Mouse (Mus musculus) regulatory T cell (primary cell): Measurements from ENCODE around the gene Rdh1.
"Not testable (repeated sequence)": the region's sequence is repeated elsewhere in the genome, so short reads cannot be mapped to it uniquely, and the experiment has no call there.

Source experiments
- in situ Hi-C: fragments of 300-600 bp; cut with MboI, MseI; formaldehyde crosslinking; loops from one replicate; pipeline ENCODE4 v1.15.1; 2025; ENCODE audit warnings: high pct_unique_total_duplicates

Gene Rdh1

DNA sequence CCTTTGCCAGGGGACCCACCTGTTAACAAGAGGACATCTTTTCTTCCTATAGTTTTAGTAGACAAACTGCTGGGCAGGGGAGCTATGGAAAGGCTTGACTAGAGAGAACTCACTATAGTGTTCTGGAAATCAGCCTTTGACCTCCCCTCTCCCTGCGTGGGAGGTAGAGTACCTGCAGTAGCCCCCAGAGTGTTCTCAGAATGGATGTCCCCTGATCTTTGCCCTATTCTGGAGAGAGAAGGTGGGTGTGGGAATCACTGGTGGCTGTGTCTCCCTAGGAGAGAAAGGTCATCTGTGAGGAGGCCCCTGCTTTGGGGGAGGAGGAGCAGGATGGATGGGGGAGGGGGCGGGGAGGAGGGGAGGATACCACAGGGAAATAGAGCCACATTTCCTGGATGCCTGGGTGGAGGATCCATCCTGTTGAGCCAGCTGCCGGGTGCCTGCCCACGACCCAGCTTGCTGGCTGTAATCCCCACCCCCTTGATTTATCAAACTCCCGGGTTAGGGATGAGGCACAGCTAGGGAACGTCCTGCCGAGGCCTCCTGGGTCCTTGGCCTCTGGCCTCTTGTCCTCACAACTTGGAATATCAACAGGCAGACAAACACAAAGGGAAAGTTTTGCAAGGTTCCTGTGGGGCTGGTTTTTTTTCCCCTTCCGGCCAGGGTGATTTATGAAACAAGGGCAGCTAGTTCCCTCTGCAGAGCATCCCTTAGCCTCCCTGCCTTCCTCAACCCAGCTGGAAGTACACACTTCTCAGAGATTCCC is 10.5 kb upstream of the Rdh1 start:
- in situ Hi-C loops = no loop called here

DNA sequence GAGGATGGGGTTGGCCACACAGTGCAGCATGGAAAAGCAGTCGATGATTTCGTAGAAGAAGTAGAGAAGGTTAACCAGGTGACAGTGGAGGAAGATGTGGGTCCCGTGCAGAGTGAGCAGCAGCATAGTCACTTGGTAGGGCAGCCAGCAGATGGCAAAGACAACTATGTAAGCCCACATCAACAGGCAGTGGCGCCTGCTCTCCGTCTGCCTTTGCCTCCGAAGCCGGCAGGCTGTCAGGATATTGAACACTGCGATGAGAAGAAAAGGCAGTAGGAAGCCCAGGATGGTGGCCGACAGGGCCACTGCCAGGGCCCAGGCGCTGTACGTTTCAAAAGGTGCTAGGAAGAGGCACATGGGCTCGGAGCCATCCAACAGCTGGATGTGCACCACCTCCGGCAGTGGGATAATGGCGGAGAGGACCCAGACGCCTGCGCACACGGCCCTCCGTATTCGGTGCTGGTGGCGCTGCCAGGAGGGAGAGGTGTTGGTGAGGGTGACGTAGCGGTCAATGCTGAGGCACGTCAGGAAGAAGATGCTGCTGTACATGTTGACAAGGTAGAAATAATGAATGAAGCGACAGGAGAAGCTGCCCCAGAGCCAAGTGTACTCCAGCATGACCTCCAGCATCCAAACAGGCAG is 9.3 kb upstream of the Rdh1 start:
- in situ Hi-C loops = no loop called here

GRCm38 (mm10) chr10:127751548-127751947 is 8.0 kb upstream of the Rdh1 start, which contains the start of gene Gpr182:
Gene Gpr182, minus strand, starts transcription at chr10:127751732.
- in situ Hi-C loops = no loop called here

DNA sequence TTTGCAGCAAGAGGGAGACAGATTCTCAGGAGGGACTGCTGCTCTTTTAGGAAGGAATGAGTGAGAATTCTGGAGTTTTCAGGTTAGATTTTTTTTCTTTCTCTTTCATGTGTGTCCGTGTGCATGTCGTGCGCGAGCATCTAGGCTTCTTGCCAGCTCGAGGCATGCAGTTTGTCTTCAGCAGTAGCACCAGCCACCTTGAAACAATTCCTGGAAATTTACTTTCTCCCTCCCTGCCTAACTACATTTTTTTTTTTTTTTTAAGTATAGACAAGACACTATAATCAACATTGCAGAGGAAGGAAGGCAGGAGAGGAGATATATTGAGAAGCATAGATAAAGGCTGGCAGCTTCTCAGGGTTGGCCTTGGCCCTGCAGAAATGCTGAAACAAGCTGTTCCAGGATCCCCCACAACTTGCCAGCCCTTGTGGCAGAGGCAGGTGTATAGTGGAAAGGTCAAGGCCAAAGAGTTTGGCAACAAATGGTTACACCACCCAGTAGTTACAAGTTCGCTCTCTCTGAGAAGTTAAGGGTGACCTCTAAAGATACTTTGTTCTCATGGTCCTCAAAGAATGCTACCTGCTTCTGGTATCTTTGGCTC is 4.9 kb upstream of the Rdh1 start:
- in situ Hi-C loops = no loop called here

- in situ Hi-C loops = no loop called here
Measured at GRCm38 (mm10) chr10:127755246-127755645, 4.3 kb upstream of the Rdh1 start.

- in situ Hi-C loops = no loop called here
Measured at GRCm38 (mm10) chr10:127755770-127756468, 3.6 kb upstream of the Rdh1 start.

GRCm38 (mm10) chr10:127762926-127763325 is 3.4 kb downstream of the Rdh1 start:
- in situ Hi-C loops = not testable (repeated sequence)

DNA sequence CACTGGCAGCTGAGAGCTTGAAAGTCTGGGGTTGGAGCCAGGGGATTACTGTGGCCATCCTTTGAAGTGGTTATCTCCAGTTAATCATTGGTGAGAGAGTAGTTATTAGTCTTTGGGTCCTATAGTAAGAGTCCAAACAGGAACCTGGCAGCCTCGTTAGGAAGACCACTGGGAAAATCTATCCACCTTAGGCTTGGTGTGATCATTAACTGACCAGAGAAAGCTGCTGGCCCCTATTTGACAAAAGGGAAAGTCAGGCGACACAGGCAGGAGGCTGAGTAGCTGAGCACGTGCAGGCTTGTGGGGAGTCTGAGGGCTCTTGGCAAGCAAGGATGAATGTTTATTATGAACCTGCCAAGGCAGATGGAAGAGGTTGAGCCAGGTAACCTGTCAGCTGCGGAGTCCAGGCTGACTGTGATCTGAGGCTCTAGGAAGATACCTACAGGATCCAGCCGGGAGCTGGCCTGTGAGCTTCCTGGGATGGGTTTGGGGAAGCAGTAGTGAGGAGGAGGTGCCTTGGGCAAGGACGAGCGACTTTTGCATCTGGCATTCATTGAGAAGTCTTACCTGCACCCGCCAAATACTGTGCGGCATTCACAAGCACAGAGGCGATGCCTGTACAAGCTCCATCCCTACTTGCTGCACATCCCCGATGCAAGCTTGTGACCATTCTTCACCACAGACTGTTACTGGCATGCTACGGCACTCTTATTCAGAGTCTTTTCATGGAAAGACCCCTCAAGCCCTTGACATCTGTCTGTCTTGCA is 4.6 kb downstream of the Rdh1 start:
- in situ Hi-C loops = no loop called here

- in situ Hi-C loops = no loop called here
Measured at GRCm38 (mm10) chr10:127766564-127766963, 7.0 kb downstream of the Rdh1 start.

DNA sequence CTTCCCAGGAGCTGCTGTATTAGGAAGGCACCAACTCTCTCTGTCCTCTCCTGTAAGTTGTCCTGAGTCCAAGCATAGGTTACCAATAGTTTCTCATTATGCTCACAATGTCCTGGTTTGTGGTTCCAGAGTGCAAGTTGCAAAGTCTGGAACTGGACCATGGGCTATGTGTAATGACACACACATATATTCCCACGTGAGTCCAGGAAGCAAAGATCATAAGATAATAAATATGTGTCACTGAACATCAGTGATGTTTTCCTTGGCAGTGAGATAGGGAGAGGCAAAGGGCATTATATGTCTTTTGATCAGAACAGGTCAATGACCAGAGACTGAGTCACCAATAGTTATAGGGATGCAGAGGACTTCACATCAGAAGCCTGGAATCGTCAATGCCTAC is 16.5 kb downstream of the Rdh1 start, which contains the start of gene Rdh9:
Gene Rdh9 (plus strand): TSS at position 376 of the 400 bp plus-strand sequence.
- in situ Hi-C loops = no loop called here

- in situ Hi-C loops = not testable (repeated sequence)
Measured at GRCm38 (mm10) chr10:127782321-127782720, 22.8 kb downstream of the Rdh1 start.

GRCm38 (mm10) chr10:127785411-127785810 is 25.9 kb downstream of the Rdh1 start:
- in situ Hi-C loops = not testable (repeated sequence)

GRCm38 (mm10) chr10:127799295-127799694 is 39.8 kb downstream of the Rdh1 start:
- in situ Hi-C loops = no loop called here

DNA sequence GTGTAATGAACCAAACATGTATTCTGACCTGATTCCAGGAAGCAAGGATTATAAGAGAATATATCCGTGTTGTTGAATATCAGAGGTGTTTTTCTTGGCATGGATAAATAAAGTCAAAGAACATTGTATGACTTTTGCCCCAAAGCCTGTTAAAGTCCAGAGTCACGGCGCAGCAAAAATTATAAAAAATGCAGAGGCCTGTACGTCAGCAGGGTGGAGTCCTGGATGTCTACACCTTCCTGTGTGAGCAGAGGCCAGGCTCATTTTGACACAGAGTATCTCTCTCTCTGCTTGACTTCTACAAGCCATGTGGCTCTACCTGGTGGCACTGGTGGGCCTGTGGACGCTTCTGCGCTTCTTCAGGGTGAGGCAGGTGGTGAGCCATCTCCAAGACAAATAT is 41.4 kb downstream of the Rdh1 start, which contains the start of gene Rdh16:
Gene Rdh16 (plus strand): TSS at position 262 of the 400 bp plus-strand sequence.
- in situ Hi-C loops = no loop called here

GRCm38 (mm10) chr10:127801612-127802011 is 42.1 kb downstream of the Rdh1 start:
- in situ Hi-C loops = no loop called here

GRCm38 (mm10) chr10:127802236-127802635 is 42.7 kb downstream of the Rdh1 start:
- in situ Hi-C loops = no loop called here

DNA sequence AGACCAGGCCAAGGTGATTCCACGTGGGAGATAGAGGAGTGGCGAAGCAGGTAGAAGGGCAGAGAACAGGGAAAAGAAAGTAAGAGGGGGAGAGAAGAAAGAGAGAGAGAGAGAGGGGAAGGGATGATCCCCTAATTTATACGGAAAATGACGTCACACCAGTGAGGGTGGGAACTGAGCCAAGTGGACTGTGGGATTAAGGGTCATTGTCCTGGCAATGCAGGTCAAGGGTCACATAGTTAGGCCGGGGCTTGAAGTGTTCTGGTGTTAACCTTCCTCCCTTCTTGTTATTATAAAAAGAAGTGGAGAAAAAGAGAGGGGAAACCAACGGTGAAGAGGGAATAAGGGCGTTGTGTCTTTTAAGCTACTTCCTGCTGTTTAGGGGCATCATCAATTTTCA is 44.9 kb downstream of the Rdh1 start:
- in situ Hi-C loops = no loop called here

DNA sequence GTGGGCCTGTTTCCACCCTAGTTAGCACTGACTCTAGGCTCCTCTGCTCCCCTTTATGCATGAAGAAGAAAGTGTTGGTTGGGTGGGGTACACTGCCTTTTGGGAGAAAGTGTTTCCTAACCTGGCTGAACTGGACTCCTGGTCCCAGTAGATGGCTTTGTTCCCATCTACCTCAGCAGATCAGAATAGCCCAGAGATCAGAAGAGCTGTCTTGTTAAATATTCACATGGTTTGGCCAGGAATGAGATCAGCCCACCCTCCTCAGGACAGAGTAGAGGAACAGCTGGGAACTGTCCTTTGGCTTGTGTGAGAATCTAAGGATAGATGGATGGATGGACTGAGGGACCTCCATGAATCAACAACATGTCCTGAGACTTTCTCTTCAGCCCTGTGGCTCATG is 56.4 kb downstream of the Rdh1 start:
- in situ Hi-C loops = no loop called here

DNA sequence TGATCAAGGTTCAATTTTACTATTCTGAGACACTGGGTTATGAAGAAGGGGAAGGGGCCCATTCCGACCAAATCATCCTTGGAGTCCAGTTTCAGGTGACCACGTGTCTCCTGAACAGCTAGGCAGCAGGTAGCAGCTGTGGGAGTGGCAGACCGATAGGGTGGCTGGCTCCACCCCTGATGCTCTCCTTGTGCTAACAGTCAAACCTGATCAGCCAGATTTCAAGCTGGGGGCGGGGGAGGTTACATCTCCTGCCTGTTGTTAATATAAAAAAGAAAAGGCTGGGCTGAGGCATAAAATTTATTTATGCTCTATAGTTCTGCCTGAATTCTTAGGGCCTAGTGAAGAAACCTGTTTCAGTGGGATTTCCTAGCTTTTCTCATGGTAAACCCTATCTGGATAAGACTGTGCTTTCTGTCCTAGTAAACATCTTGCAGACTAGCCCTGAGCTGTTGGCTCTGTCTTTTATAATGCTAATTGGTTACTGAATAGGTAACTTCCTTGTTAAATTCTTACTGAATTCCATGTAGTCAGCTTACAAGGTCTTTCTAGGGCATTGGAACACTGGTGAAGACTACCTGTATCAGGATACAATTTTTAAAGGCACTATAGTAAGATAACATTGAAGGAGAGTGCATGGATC is 57.9 kb downstream of the Rdh1 start:
- in situ Hi-C loops = not testable (repeated sequence)
